Mouse (Mus musculus): ENCODE results near the gene Tbc1d24. TPM values are rescaled to one million over a fixed set of nuclear protein-coding genes. Genes with fewer than 3 reads are reported as not detected.
"Not testable (repeated sequence)": the region's sequence is repeated elsewhere in the genome, so short reads cannot be mapped to it uniquely, and the experiment has no call there.

Tbc1d24 gene
- polyA plus RNA-seq, 1 experiment from 2014 or later, result 5.0 TPM

DNA sequence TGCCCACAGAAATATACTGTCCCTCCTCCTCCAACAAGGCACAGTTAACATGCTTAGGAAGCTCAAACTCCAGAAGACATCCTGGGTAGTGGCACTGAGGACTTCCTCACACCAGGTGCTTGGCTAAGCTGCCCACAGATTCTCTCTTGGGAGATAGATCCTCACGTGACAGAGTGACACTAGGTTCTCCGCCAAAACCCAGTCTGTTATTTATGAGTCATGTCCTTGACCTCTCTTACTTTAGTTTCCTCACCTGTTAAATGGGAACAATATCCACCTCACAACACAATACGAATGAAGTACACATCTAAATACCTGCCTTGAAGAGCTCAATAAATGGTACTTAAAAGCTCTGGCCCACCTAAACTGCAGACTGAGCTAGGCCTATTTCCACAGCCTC, 66.1 kb downstream of the Tbc1d24 start:
- H3K4me3 ChIP-seq (replicated peaks), result no peak overlapping the region
- 77% methylated on average over 3 of the region's 3 CpGs for WGBS
- H3K9ac ChIP-seq, result no peak overlapping the region
- H3K9me3 ChIP-seq, result no peaks in the 10 kb centered on the region
- no peaks in the 10 kb centered on the region for H3K36me3 ChIP-seq
- no peaks in the 10 kb centered on the region for H3K27me3 ChIP-seq (replicated peaks)
- ATAC-seq (ENCODE audit: insufficient read depth, low FRiP score, low read depth), result no peak
- no peak overlapping the region for H3K4me2 ChIP-seq
- no peak overlapping the region for H3K27ac ChIP-seq
- H3K4me1 ChIP-seq, result peaks cover 13% of the 10 kb centered on the region; the same call in 1 of the 2 replicates

DNA sequence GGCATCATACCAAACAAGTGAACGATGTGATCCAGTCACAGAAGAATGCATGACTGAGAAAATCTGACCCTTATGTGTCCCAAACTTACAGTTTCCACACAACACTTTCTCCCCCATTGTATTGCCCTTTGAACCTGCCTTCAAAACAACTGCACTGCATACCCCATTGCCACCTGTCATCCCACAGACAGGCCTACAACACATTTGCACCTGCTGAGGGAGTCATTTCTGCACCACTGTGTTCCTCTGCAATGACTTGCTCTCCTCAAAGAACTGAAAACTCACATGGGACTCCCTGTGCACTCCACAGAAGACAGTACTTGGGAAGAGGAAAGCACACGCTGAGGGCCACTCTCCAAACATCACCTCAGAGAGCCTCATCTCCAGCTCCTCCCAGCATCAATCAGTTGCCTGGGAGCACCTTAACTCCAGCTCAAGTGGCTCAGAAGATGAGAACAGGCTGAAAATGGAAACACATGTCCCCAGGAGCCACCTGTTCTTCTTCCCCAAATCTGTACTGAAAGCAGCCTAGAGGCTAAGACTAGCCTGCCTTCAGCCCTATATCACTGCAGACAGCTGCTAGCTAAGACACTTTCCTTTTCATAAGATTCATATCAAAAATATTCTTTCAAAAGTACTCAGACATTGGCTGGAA, 68.0 kb downstream of the Tbc1d24 start:
- Histone ChIP-seq H3K4me3 (replicated peaks) (no peak overlapping the region), H3K27ac (no peak overlapping the region), H3K9ac (no peak overlapping the region), H3K9me3 (no peaks in the 10 kb centered on the region), H3K27me3 (replicated peaks) (no peaks in the 10 kb centered on the region), H3K4me1 (peaks cover 13% of the 10 kb centered on the region; the same call in 1 of the 2 replicates), H3K36me3 (no peaks in the 10 kb centered on the region), H3K4me2 (no peak overlapping the region)
- WGBS, result 73% methylated on average over 2 of the region's 2 CpGs
- no peak for ATAC-seq (ENCODE audit: insufficient read depth, low FRiP score, low read depth)

DNA sequence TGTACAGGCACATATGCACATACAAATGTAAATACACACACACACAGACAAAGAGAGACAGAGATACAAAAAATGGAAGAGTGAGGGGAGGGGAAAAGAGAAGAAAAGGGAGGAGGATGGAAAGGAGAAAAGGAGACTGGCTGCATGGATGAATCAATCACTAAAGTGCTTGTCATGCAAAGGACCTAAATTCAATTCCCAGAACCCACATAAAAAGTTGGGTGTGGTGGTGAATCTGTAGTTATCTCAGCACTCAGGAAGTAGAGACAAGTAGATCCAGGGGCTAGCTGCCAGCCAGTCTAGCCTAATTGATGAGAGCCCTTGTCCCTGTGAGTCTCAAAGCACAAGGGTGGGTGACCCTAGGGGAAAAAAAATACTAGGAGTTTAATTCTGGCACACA, 71.3 kb downstream of the Tbc1d24 start:
- H3K4me3 ChIP-seq (replicated peaks), result no peak overlapping the region
- no peaks in the 10 kb centered on the region for H3K9me3 ChIP-seq
- H3K27ac ChIP-seq, result no peak overlapping the region
- H3K9ac ChIP-seq, result no peak overlapping the region
- no peaks in the 10 kb centered on the region for H3K27me3 ChIP-seq (replicated peaks)
- no peaks in the 10 kb centered on the region for H3K36me3 ChIP-seq
- 0 out of 2 replicates have a peak, but pooled peaks cover 5% of the 10 kb centered on the region for H3K4me1 ChIP-seq
- ATAC-seq (ENCODE audit: insufficient read depth, low FRiP score, low read depth), result no peak
- no peak overlapping the region for H3K4me2 ChIP-seq

DNA sequence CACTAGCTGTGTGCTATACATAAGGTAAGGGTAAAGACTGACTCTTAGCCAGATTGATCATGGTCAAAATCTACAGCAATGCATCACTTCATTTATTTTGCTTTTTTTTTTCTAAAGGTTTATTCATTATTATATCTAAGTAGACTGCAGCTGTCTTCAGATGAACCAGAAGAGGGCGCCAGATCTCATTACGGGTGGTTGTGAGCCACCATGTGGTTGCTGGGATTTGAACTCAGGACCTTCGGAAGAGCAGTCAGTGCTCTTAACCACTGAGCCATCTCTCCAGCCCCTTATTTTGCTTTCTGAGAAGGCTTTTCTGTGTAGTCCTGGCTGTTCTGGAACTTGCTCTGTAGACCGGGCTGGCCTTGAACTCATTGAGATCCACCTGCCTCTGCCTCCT, 72.4 kb downstream of the Tbc1d24 start:
- not testable (repeated sequence) for H3K36me3 ChIP-seq; H3K9ac ChIP-seq; ATAC-seq (ENCODE audit: insufficient read depth, low FRiP score, low read depth); H3K4me1 ChIP-seq; H3K27me3 ChIP-seq (replicated peaks); H3K9me3 ChIP-seq; H3K27ac ChIP-seq; H3K4me3 ChIP-seq (replicated peaks); H3K4me2 ChIP-seq
- 90% methylated on average over 4 of the region's 4 CpGs for WGBS

- WGBS, result 91% methylated on average over 3 of the region's 3 CpGs
- Histone ChIP-seq H3K4me2 (no peak overlapping the region), H3K4me1 (no peaks in the 10 kb centered on the region), H3K9me3 (no peaks in the 10 kb centered on the region), H3K27me3 (replicated peaks) (no peaks in the 10 kb centered on the region), H3K36me3 (no peaks in the 10 kb centered on the region), H3K4me3 (replicated peaks) (no peak overlapping the region), H3K9ac (no peak overlapping the region), H3K27ac (no peak overlapping the region)
- no peak for ATAC-seq (ENCODE audit: insufficient read depth, low FRiP score, low read depth)
Measured at GRCm38 (mm10) chr17:24131570-24131969, 73.8 kb downstream of the Tbc1d24 start.

- not testable (repeated sequence) for H3K4me1 ChIP-seq, H3K36me3 ChIP-seq
- 81% methylated on average over 4 of the region's 4 CpGs for WGBS
Measured at GRCm38 (mm10) chr17:24129246-24129645, 76.1 kb downstream of the Tbc1d24 start.

GRCm38 (mm10) chr17:24127592-24127991, 77.8 kb downstream of the Tbc1d24 start:
- Histone ChIP-seq H3K9me3 (no peaks in the 10 kb centered on the region), H3K9ac (no peak overlapping the region), H3K36me3 (no peaks in the 10 kb centered on the region), H3K27ac (no peak overlapping the region), H3K27me3 (replicated peaks) (no peaks in the 10 kb centered on the region), H3K4me3 (replicated peaks) (no peak overlapping the region), H3K4me1 (no peaks in the 10 kb centered on the region), H3K4me2 (no peak overlapping the region)
- WGBS, result 80% methylated on average over 1 of the region's 1 CpGs
- ATAC-seq (ENCODE audit: insufficient read depth, low FRiP score, low read depth), result no peak

More at GRCm38 (mm10) chr17:24129246-24129645, 76.1 kb downstream of the Tbc1d24 start:
- H3K4me2 ChIP-seq; H3K9ac ChIP-seq; H3K27ac ChIP-seq; ATAC-seq (ENCODE audit: insufficient read depth, low FRiP score, low read depth); H3K9me3 ChIP-seq; H3K4me3 ChIP-seq (replicated peaks); H3K27me3 ChIP-seq (replicated peaks): not testable (repeated sequence)

- H3K4me3 ChIP-seq (replicated peaks), result no peak overlapping the region
- WGBS, result 68% methylated on average over 3 of the region's 3 CpGs
- H3K4me1 ChIP-seq, result no peaks in the 10 kb centered on the region
- H3K27ac ChIP-seq, result no peak overlapping the region
- no peak overlapping the region for H3K4me2 ChIP-seq
- no peaks in the 10 kb centered on the region for H3K27me3 ChIP-seq (replicated peaks)
- ATAC-seq (ENCODE audit: insufficient read depth, low FRiP score, low read depth), result no peak
- H3K9me3 ChIP-seq, result no peaks in the 10 kb centered on the region
- no peaks in the 10 kb centered on the region for H3K36me3 ChIP-seq
- H3K9ac ChIP-seq, result no peak overlapping the region
Measured at GRCm38 (mm10) chr17:24126801-24127200, 78.6 kb downstream of the Tbc1d24 start.

Small RNAs within 50 kb of the gene (microRNA-seq; reads per million reads assigned to microRNA genes)
- gene Mir5134, result 1.2 reads per million
- gene Mir6965, result 0.97 reads per million

Other genes with a start within 250 kb of the Tbc1d24 start
- gene Prss30, start 225.0 kb downstream of the Tbc1d24 start, polyA plus RNA-seq (2015; fragmentation: Nextera tagmentation; extraction: Ambion mirVana), result 0.45 TPM in 1 of 2 replicates, not detected in the other
- gene Prss22, start 207.5 kb downstream of the Tbc1d24 start, polyA plus RNA-seq (2015; fragmentation: Nextera tagmentation; extraction: Ambion mirVana), result 1.9 and 3.0 TPM in 2 replicates
- gene Prss27, start 167.4 kb downstream of the Tbc1d24 start, polyA plus RNA-seq (2015; fragmentation: Nextera tagmentation; extraction: Ambion mirVana), result 2.4 and 6.3 TPM in 2 replicates
- 58.4 and 61.4 TPM in 2 replicates for gene Kctd5, start 132.1 kb downstream of the Tbc1d24 start, polyA plus RNA-seq (2015; fragmentation: Nextera tagmentation; extraction: Ambion mirVana)
- gene Pdpk1, start 54.6 kb downstream of the Tbc1d24 start, polyA plus RNA-seq (2015; fragmentation: Nextera tagmentation; extraction: Ambion mirVana), result 36.1 and 38.9 TPM in 2 replicates
- gene Amdhd2, start 41.8 kb downstream of the Tbc1d24 start, polyA plus RNA-seq (2015; fragmentation: Nextera tagmentation; extraction: Ambion mirVana), result 25.1 and 29.3 TPM in 2 replicates
- gene Atp6v0c, start 35.9 kb downstream of the Tbc1d24 start, polyA plus RNA-seq (2015; fragmentation: Nextera tagmentation; extraction: Ambion mirVana), result 495 and 512 TPM in 2 replicates
- 8.1 and 8.5 TPM in 2 replicates for gene Ntn3, start 4.0 kb upstream of the Tbc1d24 start, polyA plus RNA-seq (2015; fragmentation: Nextera tagmentation; extraction: Ambion mirVana)
- 9.8 and 10.0 TPM in 2 replicates for gene Tedc2, start 15.3 kb upstream of the Tbc1d24 start, polyA plus RNA-seq (2015; fragmentation: Nextera tagmentation; extraction: Ambion mirVana)
- 54.2 and 55.0 TPM in 2 replicates for gene Ccnf, start 45.9 kb upstream of the Tbc1d24 start, polyA plus RNA-seq (2015; fragmentation: Nextera tagmentation; extraction: Ambion mirVana)
- 0.09 and 0.23 TPM in 2 replicates for gene Abca17, start 145.5 kb upstream of the Tbc1d24 start, polyA plus RNA-seq (2015; fragmentation: Nextera tagmentation; extraction: Ambion mirVana)
- gene Abca3, start 146.4 kb upstream of the Tbc1d24 start, polyA plus RNA-seq (2015; fragmentation: Nextera tagmentation; extraction: Ambion mirVana), result 11.9 TPM in 2 replicates
- gene Rnps1, start 209.0 kb upstream of the Tbc1d24 start, polyA plus RNA-seq (2015; fragmentation: Nextera tagmentation; extraction: Ambion mirVana), result 230 and 250 TPM in 2 replicates
- gene Eci1, start 221.1 kb upstream of the Tbc1d24 start, polyA plus RNA-seq (2015; fragmentation: Nextera tagmentation; extraction: Ambion mirVana), result 137 and 157 TPM in 2 replicates
- 2.7 and 4.6 TPM in 2 replicates for gene Dnase1l2, start 237.5 kb upstream of the Tbc1d24 start, polyA plus RNA-seq (2015; fragmentation: Nextera tagmentation; extraction: Ambion mirVana)

Data from stomach, embryonic 15.5 days (tissue).